Mouse (Mus musculus) kidney, adult 2 months (tissue): ENCODE measurements around the gene Minos1. TPM values are rescaled to one million over a fixed set of nuclear protein-coding genes. Genes with fewer than 3 reads are reported as not detected.

ENCODE experiments used
- DNase-seq: peaks from one replicate; pipeline ENCODE4 v3.0.0; 2021
- H3K27ac ChIP-seq: fragments of 200-500 bp; 2 replicates; pipeline ENCODE4 v1.5.1; 2012; ENCODE audit warnings: low read depth, low read length, control low read depth, inconsistent platforms; ENCODE audit not compliant: insufficient read depth
- H3K27me3 ChIP-seq: fragments of 200-500 bp; replicated peaks from 2 replicates; pipeline ENCODE4 v1.6.1; 2012; ENCODE audit warnings: mild to moderate bottlenecking, moderate library complexity, low read length, inconsistent platforms; ENCODE audit not compliant: control insufficient read depth, insufficient read depth
- H3K36me3 ChIP-seq: fragments of 200-500 bp; 2 replicates; pipeline ENCODE4 v1.6.1; 2012; ENCODE audit warnings: mild to moderate bottlenecking, moderate library complexity, low read length, inconsistent platforms; ENCODE audit not compliant: control insufficient read depth, insufficient read depth
- H3K4me1 ChIP-seq: fragments of 200-500 bp; 2 replicates; pipeline ENCODE4 v1.6.1; 2011; ENCODE audit warnings: low read length; ENCODE audit not compliant: control insufficient read depth, insufficient read depth
- H3K4me3 ChIP-seq: fragments of 200-500 bp; 2 replicates; pipeline ENCODE4 v1.5.1; 2011; ENCODE audit warnings: mild to moderate bottlenecking, low read depth, low read length, control low read depth; ENCODE audit not compliant: insufficient read depth
- CTCF ChIP-seq: fragments of 200-500 bp; conservative IDR thresholded peaks from 2 replicates; pipeline ENCODE4 v1.5.1; 2011; ENCODE audit warnings: low read depth, mild to moderate bottlenecking, control low read depth, low read length, moderate library complexity, mixed read lengths; ENCODE audit not compliant: insufficient read depth, insufficient read length
- POLR2A ChIP-seq: fragments of 200-500 bp; IDR thresholded peaks from one replicate; pipeline ENCODE4 v1.6.1; 2011; ENCODE audit warnings: low read depth, low read length, control low read depth
- WGBS: fragments of 180-500 bp; shearing (Covaris S2); methylation state at CpG from one replicate; pipeline ENCODE4 v1.1.7; 2018; 5-methylcytosine and 5-hydroxymethylcytosine counted together
- polyA plus RNA-seq: library from polyadenylated mRNA; depleted of rRNA; stranded (reverse); fragments of >200 nt; gene quantifications from 2 replicates; pipeline ENCODE4 v1.2.3, GENCODE M21; 2012

Gene Minos1
- polyA plus RNA-seq, 1 experiment, result 157 TPM

DNA sequence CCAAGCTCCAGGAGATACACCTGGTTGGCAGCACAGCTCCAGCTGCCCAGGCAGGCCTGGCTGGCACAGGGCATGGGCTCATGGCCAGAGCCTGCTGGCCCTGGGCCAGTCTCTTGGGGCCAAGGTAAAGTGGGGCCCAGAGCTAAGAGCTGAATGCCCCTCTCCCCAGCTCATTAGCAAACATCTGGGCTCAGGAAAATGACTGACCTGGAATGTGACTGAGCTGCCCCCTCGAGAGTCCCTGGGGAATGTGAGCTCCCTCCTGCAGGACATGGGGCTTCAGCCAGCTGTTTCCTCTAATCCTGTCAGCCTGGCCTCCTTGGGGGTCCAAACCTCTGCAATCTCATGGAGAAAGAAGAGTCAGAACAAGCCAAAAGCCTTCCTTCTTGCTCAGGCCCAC is 35.5 kb downstream of the Minos1 start:
- Histone ChIP-seq H3K4me3 (no peak overlapping the region), H3K27ac (no peak overlapping the region), H3K4me1 (0 out of 2 replicates have a peak, but pooled peaks cover 3% of the 10 kb centered on the region), H3K27me3 (no peaks in the 10 kb centered on the region), H3K36me3 (no peaks in the 10 kb centered on the region)
- TF ChIP-seq POLR2A (no peak), CTCF (no peak)
- WGBS, result 0% methylated on average over 1 of the region's 1 CpGs
- peak; percentile 84 for DNase-seq

DNA sequence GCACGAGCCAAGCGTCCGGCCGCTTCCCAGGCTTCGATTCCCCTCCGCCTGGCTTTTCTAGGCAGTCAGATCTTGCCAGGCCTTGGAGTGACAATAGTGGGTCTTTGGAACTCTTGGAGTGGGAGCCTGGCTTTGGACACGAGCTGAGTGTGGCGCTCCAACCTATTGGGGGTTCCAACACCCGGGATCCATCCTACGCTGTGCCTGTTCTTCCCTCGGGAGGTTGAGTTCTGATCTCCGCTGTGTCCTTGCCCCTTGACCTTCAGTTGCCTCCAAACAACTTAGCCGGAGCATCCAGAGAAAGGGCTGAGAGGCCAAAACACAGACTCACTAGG is 37.8 kb downstream of the Minos1 start:
- H3K27me3 ChIP-seq, result no peaks in the 10 kb centered on the region
- 0 out of 2 replicates have a peak, but pooled peaks cover 3% of the 10 kb centered on the region for H3K4me1 ChIP-seq
- 40% methylated on average over 13 of the region's 13 CpGs for WGBS
- no peak overlapping the region for H3K27ac ChIP-seq
- DNase-seq, result no peak
- H3K36me3 ChIP-seq, result no peaks in the 10 kb centered on the region
- H3K4me3 ChIP-seq, result peak overlapping the region; percentile 59; the same call in 1 of the 2 replicates
- TF ChIP-seq CTCF (no peak), POLR2A (no peak)

DNA sequence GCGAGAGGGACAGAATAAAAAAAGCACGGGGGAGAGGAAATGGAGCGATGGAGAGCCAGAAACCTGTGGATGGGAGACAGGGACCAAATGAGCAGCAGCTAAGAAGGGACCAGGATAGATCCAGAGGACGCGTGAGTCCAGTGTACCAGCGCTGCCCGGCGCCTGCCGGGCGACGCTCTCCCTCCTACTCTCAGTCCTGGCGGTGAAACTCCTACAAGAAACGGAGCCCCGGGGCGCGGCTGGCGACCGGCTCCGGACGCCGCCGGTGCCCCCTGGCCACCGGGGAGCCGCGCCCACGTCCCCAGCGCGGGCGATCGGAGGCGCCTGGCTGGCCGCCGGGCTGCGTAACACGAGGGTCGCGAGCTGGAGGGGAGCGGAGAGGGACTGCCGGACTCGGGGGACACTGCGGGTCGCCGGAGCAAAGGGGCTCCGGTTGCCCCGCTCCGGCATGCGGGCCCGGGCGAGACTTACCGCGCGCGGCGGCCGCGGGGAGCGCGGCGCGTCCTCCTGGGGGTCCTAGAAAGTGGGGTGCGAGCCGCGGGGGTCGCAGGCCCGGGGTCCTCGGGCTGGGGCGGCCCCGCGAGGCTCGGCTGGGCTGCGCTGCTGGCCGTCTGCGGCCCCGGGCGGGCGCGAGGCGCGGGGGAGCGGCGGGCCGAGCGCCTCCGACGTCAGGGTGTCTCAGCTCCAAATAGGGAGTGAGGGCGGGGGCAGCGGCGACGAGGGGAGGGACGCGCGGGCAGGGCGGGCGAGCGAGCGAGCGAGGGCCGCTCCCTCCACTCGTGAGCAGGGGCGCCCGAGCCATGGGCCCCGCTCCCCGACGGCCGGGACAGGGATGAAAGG is 38.3 kb downstream of the Minos1 start, which contains the start of gene Nbl1:
Gene Nbl1, minus strand, starts transcription at position 638 of the 840 bp plus-strand sequence.
- H3K4me3 ChIP-seq, result peak within 1 kb of the TSS; percentile 59
- no peaks in the 10 kb centered on the region for H3K36me3 ChIP-seq
- H3K27ac ChIP-seq, result no peak within 1 kb of the TSS
- WGBS, result under 1% methylated on average over 105 of the region's 105 CpGs
- H3K4me1 ChIP-seq, result 0 out of 2 replicates have a peak, but pooled peaks cover 3% of the 10 kb centered on the region
- no peaks in the 10 kb centered on the region for H3K27me3 ChIP-seq
- TF ChIP-seq POLR2A (no peak), CTCF (no peak)
- DNase-seq, result peak; percentile 52

- DNase-seq, result no peak
- no peaks in the 10 kb centered on the region for H3K27me3 ChIP-seq
- peak overlapping the region; percentile 59 for H3K4me3 ChIP-seq
- no peaks in the 10 kb centered on the region for H3K36me3 ChIP-seq
- H3K4me1 ChIP-seq, result 0 out of 2 replicates have a peak, but pooled peaks cover 3% of the 10 kb centered on the region
- no peak for TF ChIP-seq POLR2A
- TF ChIP-seq CTCF, result no peak
- 20% methylated on average over 28 of the region's 28 CpGs for WGBS
- no peak overlapping the region for H3K27ac ChIP-seq
Measured at GRCm38 (mm10) chr4:139091478-139092355, 39.2 kb downstream of the Minos1 start.

DNA sequence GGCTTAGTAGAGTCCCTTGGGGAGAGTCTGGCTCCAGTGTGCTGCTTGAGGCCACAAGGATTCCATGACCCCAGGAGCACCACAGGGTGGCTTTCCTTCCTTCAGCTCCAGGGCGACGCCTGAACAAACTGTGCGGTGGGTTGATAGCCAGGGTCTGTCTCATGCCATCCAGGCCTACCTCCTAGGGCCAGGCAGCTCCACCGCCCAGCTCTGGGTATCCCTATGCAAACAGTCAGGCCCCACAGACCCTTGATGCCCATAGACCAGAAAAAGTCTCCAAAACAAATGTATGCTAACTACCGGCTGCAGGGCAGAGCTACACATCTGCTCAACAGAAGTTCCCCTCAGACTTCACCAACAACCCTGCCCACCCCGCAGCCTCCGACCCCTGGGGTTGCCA is 39.8 kb downstream of the Minos1 start:
- TF ChIP-seq POLR2A, result no peak
- TF ChIP-seq CTCF, result no peak
- no peaks in the 10 kb centered on the region for H3K27me3 ChIP-seq
- H3K36me3 ChIP-seq, result no peaks in the 10 kb centered on the region
- 0 out of 2 replicates have a peak overlapping the region, but pooled peaks have one; percentile 59 for H3K4me3 ChIP-seq
- DNase-seq, result no peak
- H3K4me1 ChIP-seq, result 0 out of 2 replicates have a peak, but pooled peaks cover 3% of the 10 kb centered on the region
- 82% methylated on average over 7 of the region's 7 CpGs for WGBS
- H3K27ac ChIP-seq, result no peak overlapping the region

GRCm38 (mm10) chr4:139090303-139090940 is 40.5 kb downstream of the Minos1 start:
- 82% methylated on average over 15 of the region's 15 CpGs for WGBS
- DNase-seq, result no peak
- no peak overlapping the region for H3K4me3 ChIP-seq
- no peaks in the 10 kb centered on the region for H3K27me3 ChIP-seq
- H3K36me3 ChIP-seq, result no peaks in the 10 kb centered on the region
- H3K4me1 ChIP-seq, result 0 out of 2 replicates have a peak, but pooled peaks cover 3% of the 10 kb centered on the region
- TF ChIP-seq CTCF (no peak), POLR2A (no peak)
- H3K27ac ChIP-seq, result no peak overlapping the region
